Comparison of ENCODE assay signal across 26 mouse cellular contexts in the genomic region with DNA sequence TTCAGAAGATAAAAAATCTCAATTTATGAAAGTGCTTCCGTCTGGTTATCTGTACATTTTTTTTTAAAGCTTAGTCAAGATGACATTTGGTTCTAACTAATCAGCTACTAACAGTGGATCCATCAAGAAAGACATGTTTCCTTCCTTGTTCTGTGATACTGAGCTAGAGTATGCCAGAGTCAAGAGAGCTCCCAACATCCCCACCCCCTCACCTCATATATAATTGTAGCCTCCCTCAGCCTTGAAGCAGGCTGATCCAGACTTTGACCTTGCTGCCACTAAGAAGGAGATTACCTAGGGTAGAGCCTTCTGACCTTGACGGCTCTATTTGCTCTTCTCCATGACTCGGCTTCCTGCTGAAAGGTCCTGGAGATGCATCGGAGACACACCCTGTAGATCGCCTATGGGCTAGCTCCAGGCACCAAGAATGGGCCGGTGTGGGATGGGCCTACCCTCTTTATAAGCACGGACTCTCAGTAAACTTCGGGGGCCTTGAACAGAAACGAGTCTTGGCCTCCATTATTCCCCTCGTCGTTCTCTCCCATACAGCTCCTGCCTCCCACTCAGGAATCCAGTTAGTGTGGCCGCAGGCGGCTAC. TPM values are rescaled to one million over a fixed set of nuclear protein-coding genes. Genes with fewer than 3 reads are reported as not detected.
DNase-seq lines count a peak whose midpoint lies in the region; ATAC-seq and TF ChIP-seq lines count a peak whose summit lies in the region.
"Had no signal": no experiment of that assay in that cellular context is flagged by ENCODE, and none has a peak within 500 bp of the region (broad histone marks: within the 10 kb centered on the region; RNA-seq: fewer than 3 reads in every experiment).

No protein-coding gene starts in this region.

- H3K4me3 ChIP-seq in hindbrain, embryonic 10.5 days: no peak overlapping the region
- H3K4me3 ChIP-seq in hindbrain, postnatal 0 days (ENCODE audit: low read length): no peak overlapping the region
- no peak overlapping the region for H3K4me3 ChIP-seq in intestine, embryonic 15.5 days (replicated peaks)
- no peak overlapping the region for H3K4me3 ChIP-seq in stomach, embryonic 16.5 days (replicated peaks; ENCODE audit: low read length)
- H3K4me3 ChIP-seq in kidney, embryonic 16.5 days (ENCODE audit: low read length): no peak overlapping the region
- H3K4me3 ChIP-seq: forebrain, embryonic 10.5 days; forebrain, embryonic 13.5 days; heart, embryonic 12.5 days; heart, embryonic 15.5 days; hindbrain, embryonic 12.5 days; hindbrain, embryonic 15.5 days had no signal

- H3K4me1 ChIP-seq in hindbrain, embryonic 10.5 days (replicated peaks): peaks cover 10% of the 10 kb centered on the region
- H3K4me1 ChIP-seq in hindbrain, postnatal 0 days (ENCODE audit: insufficient read depth, low read length): no peaks in the 10 kb centered on the region
- no peaks in the 10 kb centered on the region for H3K4me1 ChIP-seq in intestine, embryonic 15.5 days (replicated peaks)
- no peaks in the 10 kb centered on the region for H3K4me1 ChIP-seq in stomach, embryonic 16.5 days (ENCODE audit: control insufficient read depth, insufficient read depth, low read length)
- H3K4me1 ChIP-seq in kidney, embryonic 16.5 days (ENCODE audit: insufficient read depth, low read length): peaks cover 7% of the 10 kb centered on the region; the same call in 1 of the 2 replicates
- H3K4me1 ChIP-seq: forebrain, embryonic 13.5 days; heart, embryonic 12.5 days; hindbrain, embryonic 12.5 days; hindbrain, embryonic 15.5 days had no signal

- no peak overlapping the region for H3K9ac ChIP-seq in hindbrain, postnatal 0 days (replicated peaks; ENCODE audit: low read length)
- no peak overlapping the region for H3K9ac ChIP-seq in intestine, embryonic 15.5 days
- H3K9ac ChIP-seq in stomach, embryonic 16.5 days (ENCODE audit: low read length): no peak overlapping the region
- no peak overlapping the region for H3K9ac ChIP-seq in kidney, embryonic 16.5 days (replicated peaks; ENCODE audit: low read length)
- H3K9ac ChIP-seq: forebrain, embryonic 13.5 days; heart, embryonic 12.5 days; heart, embryonic 15.5 days; hindbrain, embryonic 12.5 days; hindbrain, embryonic 15.5 days had no signal

- intact Hi-C loops in left cerebral cortex, postnatal 10 days (cut with DNase I): no loop called here

- TF ChIP-seq CTCF in hindbrain, postnatal 0 days (IDR thresholded peaks at IDR 0.05; ENCODE audit: low read depth): no peak

- no peak for DNase-seq in hindbrain, embryonic 10.5 days (ENCODE audit: low spot score)
- no peak for DNase-seq in hindbrain, postnatal 0 days (ENCODE audit: low spot score)
- DNase-seq in ovary, postnatal 36 days (ENCODE audit: low spot score): no peak
- DNase-seq in left cerebral cortex, postnatal 10 days (ENCODE audit: extremely low spot score in 1 of 2, low spot score in 2 of 2): no peak
- DNase-seq: adrenal gland, postnatal 10 days; adrenal gland, postnatal 36 days; cerebellum, adult 18-20 months; cerebellum, adult 9-10 months; cerebellum, postnatal 14 days; gastrocnemius, postnatal 10 days; heart, adult 18-20 months; heart, postnatal 14 days; heart, postnatal 4 days had no signal

- ATAC-seq in hindbrain, postnatal 0 days: no peak
- peak; percentile 80 for ATAC-seq in intestine, embryonic 15.5 days
- ATAC-seq in stomach, embryonic 16.5 days (ENCODE audit: insufficient read depth, low FRiP score): 0 out of 2 replicates have a peak, but pooled peaks have one; percentile 33
- no peak for ATAC-seq in granulocyte monocyte progenitor cell, adult 5-6 weeks (replicated peaks; ENCODE audit: poor library complexity, severe bottlenecking)
- no peak for ATAC-seq in kidney, embryonic 16.5 days (ENCODE audit: low FRiP score, low TSS enrichment)
- ATAC-seq: forebrain, embryonic 13.5 days; forebrain, embryonic 16.5 days; Patski had no signal

- H3K27ac ChIP-seq in hindbrain, embryonic 10.5 days: 0 out of 2 replicates have a peak overlapping the region, but pooled peaks have one; percentile 12
- H3K27ac ChIP-seq in hindbrain, postnatal 0 days: no peak overlapping the region
- H3K27ac ChIP-seq in intestine, embryonic 15.5 days: no peak overlapping the region
- no peak overlapping the region for H3K27ac ChIP-seq in stomach, embryonic 16.5 days (ENCODE audit: low read length)
- no peak overlapping the region for H3K27ac ChIP-seq in kidney, embryonic 16.5 days (ENCODE audit: low read length)
- H3K27ac ChIP-seq: forebrain, embryonic 10.5 days; forebrain, embryonic 13.5 days; heart, embryonic 15.5 days; hindbrain, embryonic 12.5 days; hindbrain, embryonic 15.5 days had no signal

- H3K4me2 ChIP-seq in hindbrain, postnatal 0 days (ENCODE audit: low read depth, low read length): no peak overlapping the region
- no peak overlapping the region for H3K4me2 ChIP-seq in intestine, embryonic 15.5 days (replicated peaks)
- H3K4me2 ChIP-seq in stomach, embryonic 16.5 days (ENCODE audit: low read depth, low read length): no peak overlapping the region
- no peak overlapping the region for H3K4me2 ChIP-seq in kidney, embryonic 16.5 days (replicated peaks; ENCODE audit: low read depth, low read length)
- H3K4me2 ChIP-seq: forebrain, embryonic 13.5 days; heart, embryonic 12.5 days; heart, embryonic 15.5 days; hindbrain, embryonic 12.5 days; hindbrain, embryonic 15.5 days had no signal

- H3K27me3 ChIP-seq in hindbrain, embryonic 10.5 days (ENCODE audit: insufficient read depth, poor library complexity, severe bottlenecking): no peaks in the 10 kb centered on the region
- no peaks in the 10 kb centered on the region for H3K27me3 ChIP-seq in hindbrain, postnatal 0 days (ENCODE audit: insufficient read depth, low read length)
- no peaks in the 10 kb centered on the region for H3K27me3 ChIP-seq in intestine, embryonic 15.5 days (replicated peaks)
- no peaks in the 10 kb centered on the region for H3K27me3 ChIP-seq in stomach, embryonic 16.5 days (ENCODE audit: control insufficient read depth, insufficient read depth, low read length)
- H3K27me3 ChIP-seq in kidney, embryonic 16.5 days (ENCODE audit: insufficient read depth, low read length): no peaks in the 10 kb centered on the region
- H3K27me3 ChIP-seq: forebrain, embryonic 13.5 days; heart, embryonic 12.5 days; heart, embryonic 15.5 days; hindbrain, embryonic 12.5 days; hindbrain, embryonic 15.5 days; Patski had no signal

- no peaks in the 10 kb centered on the region for H3K36me3 ChIP-seq in hindbrain, embryonic 10.5 days
- no peaks in the 10 kb centered on the region for H3K36me3 ChIP-seq in hindbrain, postnatal 0 days (ENCODE audit: insufficient read depth, low read length)
- no peaks in the 10 kb centered on the region for H3K36me3 ChIP-seq in intestine, embryonic 15.5 days
- H3K36me3 ChIP-seq in stomach, embryonic 16.5 days (ENCODE audit: control insufficient read depth, insufficient read depth, low read length): no peaks in the 10 kb centered on the region
- H3K36me3 ChIP-seq in kidney, embryonic 16.5 days (ENCODE audit: insufficient read depth, low read length): no peaks in the 10 kb centered on the region
- H3K36me3 ChIP-seq: forebrain, embryonic 10.5 days; G1E; heart, embryonic 12.5 days; heart, embryonic 15.5 days; hindbrain, embryonic 12.5 days; hindbrain, embryonic 15.5 days had no signal

- 0 out of 2 replicates have a peak, but pooled peaks cover 5% of the 10 kb centered on the region for H3K9me3 ChIP-seq in hindbrain, embryonic 10.5 days
- no peaks in the 10 kb centered on the region for H3K9me3 ChIP-seq in hindbrain, postnatal 0 days (ENCODE audit: low read length)
- no peaks in the 10 kb centered on the region for H3K9me3 ChIP-seq in intestine, embryonic 15.5 days
- peaks cover 7% of the 10 kb centered on the region for H3K9me3 ChIP-seq in stomach, embryonic 16.5 days (replicated peaks; ENCODE audit: control insufficient read depth, low read length)
- peaks cover 4% of the 10 kb centered on the region; the same call in 1 of the 2 replicates for H3K9me3 ChIP-seq in kidney, embryonic 16.5 days (ENCODE audit: low read length)
- H3K9me3 ChIP-seq: heart, embryonic 15.5 days; hindbrain, embryonic 15.5 days had no signal

- WGBS in hindbrain, embryonic 10.5 days: 92% methylated on average over 13 of the region's 13 CpGs
- WGBS in hindbrain, postnatal 0 days: 90% methylated on average over 13 of the region's 13 CpGs
- 75% methylated on average over 13 of the region's 13 CpGs for WGBS in intestine, embryonic 15.5 days
- WGBS in stomach, embryonic 16.5 days: 86% methylated on average over 13 of the region's 13 CpGs
- 92% methylated on average over 13 of the region's 13 CpGs for WGBS in kidney, embryonic 16.5 days

RNA-seq across cellular contexts. Expression of a gene that starts 27.9 kb away (rescaled TPM):
- 60.8 and 71.8 TPM in 2 replicates for polyA plus RNA-seq in hindbrain, embryonic 10.5 days (2016; fragmentation: Nextera tagmentation; extraction: Ambion mirVana)
- total RNA-seq in hindbrain, postnatal 0 days (2014; rRNA removed): 155 and 157 TPM in 2 replicates
- polyA plus RNA-seq in hindbrain, postnatal 0 days (2015; fragmentation: Nextera tagmentation; extraction: Ambion mirVana): 108 and 115 TPM in 2 replicates
- polyA plus RNA-seq in intestine, embryonic 15.5 days (2015; fragmentation: Nextera tagmentation; extraction: Ambion mirVana): 79.9 and 82.9 TPM in 2 replicates
- polyA plus RNA-seq in stomach, embryonic 16.5 days (2015; fragmentation: Nextera tagmentation; extraction: Ambion mirVana): 36.3 and 41.0 TPM in 2 replicates
- total RNA-seq in granulocyte monocyte progenitor cell, adult 5-6 weeks (2014; fragmentation: Nextera tagmentation): 25.4 and 33.9 TPM in 2 replicates
- 33.6 and 46.5 TPM in 2 replicates for total RNA-seq in granulocyte monocyte progenitor cell, adult 5-6 weeks (2017)
- polyA plus RNA-seq in kidney, embryonic 16.5 days (2015; fragmentation: Nextera tagmentation; extraction: Ambion mirVana): 49.2 and 76.4 TPM in 2 replicates
- total RNA-seq in left cerebral cortex, postnatal 10 days (2021): 100 to 1,000 TPM; 133 to 144 TPM

Comparison
In these comparisons a context has a peak if more than half of its experiments do, and no peak if none do; other contexts are left out.
1. ATAC-seq: peak in intestine, embryonic 15.5 days (single experiment) and stomach, embryonic 16.5 days (single experiment); none in hindbrain, postnatal 0 days (single experiment), granulocyte monocyte progenitor cell, adult 5-6 weeks (single experiment) and kidney, embryonic 16.5 days (single experiment).